In genomic region chr16:44672422-44672819, GRCm38 (mm10) we compare ENCODE assay signal across 8 mouse cellular contexts. TPM values are rescaled to one million over a fixed set of nuclear protein-coding genes. Genes with fewer than 3 reads are reported as not detected.
A peak's percentile ranks its signal among the peaks of the same experiment; 100 is the strongest.
DNase-seq lines count a peak whose midpoint lies in the region; ATAC-seq and TF ChIP-seq lines count a peak whose summit lies in the region.

No protein-coding gene starts in this region.

- peak overlapping the region; percentile 50 for H3K27ac ChIP-seq in heart, adult 2 months
- no peak overlapping the region for H3K27ac ChIP-seq in CH12.LX (ENCODE audit: insufficient read depth, low read depth)
- H3K27ac ChIP-seq in forebrain, postnatal 0 days (ENCODE audit: low read depth, low read length), result no peak overlapping the region
- H3K27ac ChIP-seq in liver, embryonic 15.5 days (replicated peaks), result no peak overlapping the region

- TF ChIP-seq RAD21 in CH12.LX (IDR thresholded peaks at IDR 0.05; ENCODE audit: low read depth, low read length), result no peak

- dilution Hi-C loops in CH12.LX (cut with MboI; ENCODE audit: extremely low pct_ligation_motif_present, extremely low pct_unique_long_range_greater_than_20kb, low sequenced_read_pairs), result no loop called here

- no peaks in the 10 kb centered on the region for H3K27me3 ChIP-seq in heart, adult 2 months (ENCODE audit: control insufficient read depth, insufficient read depth, low read length)
- H3K27me3 ChIP-seq in CH12.LX (replicated peaks), result no peaks in the 10 kb centered on the region
- no peaks in the 10 kb centered on the region for H3K27me3 ChIP-seq in forebrain, postnatal 0 days (ENCODE audit: insufficient read depth, low read length)
- peaks cover 4% of the 10 kb centered on the region; the same call in 1 of the 2 replicates for H3K27me3 ChIP-seq in liver, embryonic 15.5 days

- H3K36me3 ChIP-seq in heart, adult 2 months (ENCODE audit: control insufficient read depth, insufficient read depth, low read length), result no peaks in the 10 kb centered on the region
- no peaks in the 10 kb centered on the region for H3K36me3 ChIP-seq in CH12.LX (replicated peaks in 1 of 2; ENCODE audit: control insufficient read depth in 1 of 2, insufficient read depth in 1 of 2, low read length in 1 of 2)
- H3K36me3 ChIP-seq in forebrain, postnatal 0 days (ENCODE audit: insufficient read depth), result no peaks in the 10 kb centered on the region
- no peaks in the 10 kb centered on the region for H3K36me3 ChIP-seq in liver, embryonic 15.5 days (replicated peaks)

- H3K4me2 ChIP-seq in CH12.LX (ENCODE audit: insufficient read depth, low read depth, poor library complexity, severe bottlenecking), result peak overlapping the region; percentile 83
- H3K4me2 ChIP-seq in forebrain, postnatal 0 days (ENCODE audit: low read depth), result peak overlapping the region; percentile 29
- peak overlapping the region; percentile 41; the same call in 1 of the 2 replicates for H3K4me2 ChIP-seq in liver, embryonic 15.5 days

- peaks cover 1% of the 10 kb centered on the region; the same call in 1 of the 2 replicates for H3K4me1 ChIP-seq in heart, adult 2 months (ENCODE audit: control insufficient read depth, insufficient read depth, low read length)
- H3K4me1 ChIP-seq in CH12.LX (ENCODE audit: control insufficient read depth in 1 of 2, insufficient read depth in 2 of 2), result no peaks in the 10 kb centered on the region
- H3K4me1 ChIP-seq in forebrain, postnatal 0 days (ENCODE audit: insufficient read depth), result no peaks in the 10 kb centered on the region
- H3K4me1 ChIP-seq in liver, embryonic 15.5 days (replicated peaks), result no peaks in the 10 kb centered on the region

- no peak for TF ChIP-seq CTCF in heart, adult 2 months (IDR thresholded peaks at IDR 0.05)
- no peak for TF ChIP-seq CTCF in CH12.LX (conservative IDR thresholded peaks at IDR 0.05 in 1 of 2, IDR thresholded peaks at IDR 0.05 in 1 of 2; ENCODE audit: low read depth in 2 of 2, low read length in 2 of 2)
- TF ChIP-seq CTCF in forebrain, postnatal 0 days (IDR thresholded peaks at IDR 0.05; ENCODE audit: low read depth), result no peak

- intact Hi-C loops in heart, adult 2 months (cut with DNase I), result loop anchor here (10.0 kb wide), 1 partner anchor 1132 kb away; no protein-coding TSS in a partner anchor
- intact Hi-C loops in heart, postnatal 14 days (cut with DNase I), result no loop called here

- ATAC-seq in forebrain, postnatal 0 days, result no peak
- no peak for ATAC-seq in liver, embryonic 15.5 days (ENCODE audit: insufficient read depth)

- no peak for TF ChIP-seq EP300 in heart, adult 2 months (IDR thresholded peaks at IDR 0.05; ENCODE audit: insufficient read depth, low read depth, low read length)
- no peak for TF ChIP-seq EP300 in CH12.LX (IDR thresholded peaks at IDR 0.05; ENCODE audit: low read length)

- 31% methylated on average over 14 of the region's 14 CpGs for WGBS in heart, adult 2 months
- 6% methylated on average over 14 of the region's 14 CpGs for WGBS in forebrain, postnatal 0 days
- WGBS in liver, embryonic 15.5 days (ENCODE audit: insufficient replicate concordance), result 11% methylated on average over 14 of the region's 14 CpGs

- H3K79me2 ChIP-seq in heart, adult 2 months (replicated peaks; ENCODE audit: control insufficient read depth, insufficient read depth, low read length), result no peaks in the 10 kb centered on the region
- H3K79me2 ChIP-seq in CH12.LX (replicated peaks; ENCODE audit: control insufficient read depth, extremely low read depth, insufficient read depth, poor library complexity, severe bottlenecking), result no peaks in the 10 kb centered on the region

- in situ Hi-C loops in CH12.LX (cut with MboI; ENCODE audit: low pct_ligation_motif_present, low pct_unique_long_range_greater_than_20kb, low sequenced_read_pairs), result no loop called here

- H3K4me3 ChIP-seq in heart, adult 2 months, result peak overlapping the region; percentile 33; the same call in 1 of the 2 replicates
- H3K4me3 ChIP-seq in CH12.LX (replicated peaks in 1 of 3; ENCODE audit: low read depth in 2 of 3, low read length in 2 of 3, poor library complexity in 1 of 3), result no peak overlapping the region
- no peak overlapping the region; the same call in 1 of the 2 replicates for H3K4me3 ChIP-seq in forebrain, postnatal 0 days (ENCODE audit: low read depth, low read length)
- H3K4me3 ChIP-seq in liver, embryonic 15.5 days (replicated peaks), result 0 out of 2 replicates have a peak overlapping the region, but pooled peaks have one; percentile 14

- TF ChIP-seq POLR2A in heart, adult 2 months (IDR thresholded peaks at IDR 0.05; ENCODE audit: insufficient read depth, low read depth, low read length), result no peak
- TF ChIP-seq POLR2A in CH12.LX (IDR thresholded peaks at IDR 0.05; ENCODE audit: low read depth, low read length), result no peak

- no peak for DNase-seq in heart, adult 2 months
- no peak for DNase-seq in heart, postnatal 14 days
- DNase-seq in CH12.LX (ENCODE audit: extremely low read depth), result no peak
- DNase-seq in forebrain, postnatal 0 days, result no peak
- no peak for DNase-seq in urinary bladder, postnatal 25 days (ENCODE audit: low spot score)
- DNase-seq in frontal cortex, postnatal 10 days (ENCODE audit: low spot score in 2 of 2), result no peak
- DNase-seq in gastrocnemius, postnatal 10 days, result no peak

- H3K9ac ChIP-seq in heart, adult 2 months (ENCODE audit: low read depth, low read length), result peak overlapping the region; percentile 65
- no peak overlapping the region for H3K9ac ChIP-seq in CH12.LX (ENCODE audit: insufficient read depth, low read depth)
- no peak overlapping the region for H3K9ac ChIP-seq in forebrain, postnatal 0 days
- H3K9ac ChIP-seq in liver, embryonic 15.5 days, result no peak overlapping the region

- no peaks in the 10 kb centered on the region for H3K9me3 ChIP-seq in CH12.LX (replicated peaks; ENCODE audit: low read length)
- H3K9me3 ChIP-seq in forebrain, postnatal 0 days (ENCODE audit: low read length), result no peaks in the 10 kb centered on the region
- no peaks in the 10 kb centered on the region for H3K9me3 ChIP-seq in liver, embryonic 15.5 days (replicated peaks)

TF ChIP-seq in CH12.LX, 34 proteins besides CTCF, POLR2A, EP300 and RAD21:
- TF ChIP-seq MAFK (IDR thresholded peaks at IDR 0.05; ENCODE audit: insufficient replicate concordance, low read length) (no peak), MEF2A (IDR thresholded peaks at IDR 0.05; ENCODE audit: borderline replicate concordance, low read depth, low read length) (no peak), ZMIZ1 (IDR thresholded peaks at IDR 0.05; ENCODE audit: low read depth, low read length) (no peak), UBTF (IDR thresholded peaks at IDR 0.05; ENCODE audit: low read depth, low read length) (no peak), E2F4 (IDR thresholded peaks at IDR 0.05; ENCODE audit: insufficient replicate concordance, low read depth, low read length) (no peak), MYC (IDR thresholded peaks at IDR 0.05; ENCODE audit: low read depth, low read length) (no peak), CHD1 (IDR thresholded peaks at IDR 0.05; ENCODE audit: low read depth, low read length) (no peak), POLR2AphosphoS2 (IDR thresholded peaks at IDR 0.05; ENCODE audit: low read depth, low read length) (no peak), BHLHE40 (IDR thresholded peaks at IDR 0.05; ENCODE audit: low read depth, low read length) (no peak), USF2 (conservative IDR thresholded peaks at IDR 0.05; ENCODE audit: low read depth, low read length) (no peak), JUND (conservative IDR thresholded peaks at IDR 0.05; ENCODE audit: low read depth, low read length) (no peak), TBP (conservative IDR thresholded peaks at IDR 0.05; ENCODE audit: low read depth, low read length) (no peak), ELF1 (IDR thresholded peaks at IDR 0.05; ENCODE audit: low read depth, low read length) (no peak), USF1 (IDR thresholded peaks at IDR 0.05; ENCODE audit: low read depth, low read length) (no peak), SIN3A (IDR thresholded peaks at IDR 0.05; ENCODE audit: low read length) (no peak), PAX5 (IDR thresholded peaks at IDR 0.05; ENCODE audit: low read length) (no peak)

RNA-seq across cellular contexts. Expression of gene Nepro, which starts 51.7 kb away (rescaled TPM):
- total RNA-seq in heart, adult 2 months (2021), result 1 to 10 TPM; 4.0 to 4.9 TPM
- 1.3 and 2.9 TPM in 2 replicates for polyA plus RNA-seq in heart, adult 2 months (2012; rRNA removed)
- 1 to 10 TPM; 4.6 to 7.2 TPM for total RNA-seq in heart, postnatal 14 days (2021)
- total RNA-seq in CH12.LX (2012; rRNA removed) (14.0 and 17.5 TPM in 2 replicates), CH12.LX (2014; rRNA removed) (35.4 and 42.2 TPM in 2 replicates)
- 34.2 and 34.5 TPM in 2 replicates for polyA plus RNA-seq in CH12.LX (2012; ENCODE audit: insufficient read length, low read depth)
- 4.0 and 5.4 TPM in 2 replicates for total RNA-seq in forebrain, postnatal 0 days (2014; rRNA removed)
- polyA plus RNA-seq in forebrain, postnatal 0 days (2015; fragmentation: Nextera tagmentation; extraction: Ambion mirVana), result 1.7 and 2.2 TPM in 2 replicates
- 2.1 TPM in 2 replicates for polyA plus RNA-seq in liver, embryonic 15.5 days (2015; fragmentation: Nextera tagmentation; extraction: Ambion mirVana)
- total RNA-seq in gastrocnemius, postnatal 10 days (2021), result 1 to 10 TPM; 4.4 to 5.6 TPM

Comparison
In these comparisons a context has a peak if more than half of its experiments do, and no peak if none do; other contexts are left out.
1. H3K4me3 ChIP-seq: peak in heart, adult 2 months (single experiment) and liver, embryonic 15.5 days (single experiment); none in CH12.LX (0 of 3) and forebrain, postnatal 0 days (single experiment).
2. H3K4me2 ChIP-seq: peak in every context shown above with its lines; median percentile 83 in CH12.LX; 41 in liver, embryonic 15.5 days; 29 in forebrain, postnatal 0 days.